In genomic region chr2:79174282-79174681, GRCm38 (mm10) we compare ENCODE assay signal across 28 mouse cellular contexts.
DNase-seq lines count a peak whose midpoint lies in the region; ATAC-seq and TF ChIP-seq lines count a peak whose summit lies in the region.
"Had no signal": no experiment of that assay in that cellular context is flagged by ENCODE, and none has a peak within 500 bp of the region (broad histone marks: within the 10 kb centered on the region; RNA-seq: fewer than 3 reads in every experiment).

No protein-coding gene starts in this region.

- H3K4me2 ChIP-seq in hindbrain, embryonic 13.5 days: no peak overlapping the region
- no peak overlapping the region for H3K4me2 ChIP-seq in hindbrain, embryonic 16.5 days (ENCODE audit: low read length)
- no peak overlapping the region for H3K4me2 ChIP-seq in midbrain, embryonic 14.5 days (ENCODE audit: low read length)
- no peak overlapping the region for H3K4me2 ChIP-seq in midbrain, embryonic 16.5 days (ENCODE audit: low read length)
- H3K4me2 ChIP-seq: embryonic facial prominence, embryonic 13.5 days; embryonic facial prominence, embryonic 15.5 days; forebrain, embryonic 12.5 days had no signal

- H3K27me3 ChIP-seq in hindbrain, embryonic 13.5 days: no peaks in the 10 kb centered on the region
- H3K27me3 ChIP-seq in hindbrain, embryonic 16.5 days (replicated peaks; ENCODE audit: control insufficient read depth, insufficient read depth, low read length): no peaks in the 10 kb centered on the region
- H3K27me3 ChIP-seq in midbrain, embryonic 14.5 days (ENCODE audit: control insufficient read depth, insufficient read depth, low read length): no peaks in the 10 kb centered on the region
- H3K27me3 ChIP-seq in midbrain, embryonic 16.5 days (ENCODE audit: control insufficient read depth, insufficient read depth, low read depth, low read length): no peaks in the 10 kb centered on the region
- H3K27me3 ChIP-seq: CH12.LX; embryonic facial prominence, embryonic 13.5 days; embryonic facial prominence, embryonic 15.5 days; forebrain, embryonic 12.5 days; Patski had no signal

- no peak for TF ChIP-seq POLR2A in brain, embryonic 14.5 days (IDR thresholded peaks at IDR 0.05; ENCODE audit: borderline replicate concordance, extremely low read depth, insufficient read depth, insufficient read length, poor library complexity, severe bottlenecking)

- TF ChIP-seq CTCF in brain, embryonic 14.5 days (IDR thresholded peaks at IDR 0.05; ENCODE audit: borderline replicate concordance, extremely low read depth, insufficient read depth, insufficient read length): no peak

- peak; percentile 52; the same call in 1 of the 2 replicates for ATAC-seq in hindbrain, embryonic 13.5 days (ENCODE audit: low FRiP score)
- no peak for ATAC-seq in hindbrain, embryonic 16.5 days
- no peak for ATAC-seq in midbrain, embryonic 14.5 days (ENCODE audit: low FRiP score, low TSS enrichment)
- ATAC-seq in midbrain, embryonic 16.5 days: no peak
- ATAC-seq: activated CD4-positive, CD25-positive, alpha-beta regulatory T cell, adult 4 months; CD4-positive, CD25-positive, alpha-beta regulatory T cell, adult 4 months; forebrain, embryonic 14.5 days; forebrain, embryonic 16.5 days; Patski had no signal

- no peak overlapping the region for H3K9ac ChIP-seq in hindbrain, embryonic 13.5 days
- no peak overlapping the region for H3K9ac ChIP-seq in hindbrain, embryonic 16.5 days (ENCODE audit: low read depth, low read length)
- no peak overlapping the region for H3K9ac ChIP-seq in midbrain, embryonic 14.5 days (replicated peaks; ENCODE audit: low read length)
- no peak overlapping the region for H3K9ac ChIP-seq in midbrain, embryonic 16.5 days (ENCODE audit: low read depth, low read length)
- H3K9ac ChIP-seq: embryonic facial prominence, embryonic 13.5 days; embryonic facial prominence, embryonic 15.5 days; forebrain, embryonic 12.5 days had no signal

- DNase-seq in midbrain, embryonic 14.5 days: peak; percentile 35
- DNase-seq in brain, embryonic 14.5 days (ENCODE audit: low read depth): peak; percentile 43
- DNase-seq: adrenal gland, adult 8-10 months; adrenal gland, postnatal 14 days; adrenal gland, postnatal 36 days; B cell, adult 2 months; cerebellum, adult 11 months; cerebellum, adult 18-20 months; cerebellum, adult 8-10 months; cerebellum, adult 9-11 months; cerebellum, postnatal 14 days; cerebellum, postnatal 36 days; embryo, embryonic 11 days had no signal

- H3K4me1 ChIP-seq in hindbrain, embryonic 13.5 days (replicated peaks): peaks cover 4% of the 10 kb centered on the region
- no peaks in the 10 kb centered on the region for H3K4me1 ChIP-seq in hindbrain, embryonic 16.5 days (ENCODE audit: control insufficient read depth, insufficient read depth, low read depth, low read length)
- 0 out of 2 replicates have a peak, but pooled peaks cover 3% of the 10 kb centered on the region for H3K4me1 ChIP-seq in midbrain, embryonic 14.5 days (ENCODE audit: control insufficient read depth, insufficient read depth, low read length)
- H3K4me1 ChIP-seq in midbrain, embryonic 16.5 days (ENCODE audit: control insufficient read depth, insufficient read depth, low read length): no peaks in the 10 kb centered on the region
- H3K4me1 ChIP-seq: embryonic facial prominence, embryonic 13.5 days; embryonic facial prominence, embryonic 15.5 days had no signal

- H3K4me3 ChIP-seq in hindbrain, embryonic 13.5 days: no peak overlapping the region
- H3K4me3 ChIP-seq in hindbrain, embryonic 16.5 days (ENCODE audit: low read length): no peak overlapping the region
- no peak overlapping the region for H3K4me3 ChIP-seq in midbrain, embryonic 14.5 days (replicated peaks; ENCODE audit: low read depth, low read length)
- H3K4me3 ChIP-seq in midbrain, embryonic 16.5 days (ENCODE audit: low read depth, low read length): no peak overlapping the region
- H3K4me3 ChIP-seq: embryonic facial prominence, embryonic 13.5 days; embryonic facial prominence, embryonic 15.5 days; erythroblast, embryonic 14.5 days; forebrain, embryonic 10.5 days; forebrain, embryonic 12.5 days had no signal

- H3K9me3 ChIP-seq in hindbrain, embryonic 13.5 days: no peaks in the 10 kb centered on the region
- H3K9me3 ChIP-seq in hindbrain, embryonic 16.5 days (ENCODE audit: control insufficient read depth, low read length): no peaks in the 10 kb centered on the region
- no peaks in the 10 kb centered on the region for H3K9me3 ChIP-seq in midbrain, embryonic 14.5 days (ENCODE audit: control insufficient read depth, low read length)
- H3K9me3 ChIP-seq in midbrain, embryonic 16.5 days (replicated peaks; ENCODE audit: control insufficient read depth, low read length, poor library complexity, severe bottlenecking): no peaks in the 10 kb centered on the region
- H3K9me3 ChIP-seq: embryonic facial prominence, embryonic 13.5 days; embryonic facial prominence, embryonic 15.5 days; forebrain, embryonic 10.5 days; forebrain, embryonic 12.5 days; G1E had no signal

- no peaks in the 10 kb centered on the region for H3K36me3 ChIP-seq in hindbrain, embryonic 13.5 days
- no peaks in the 10 kb centered on the region for H3K36me3 ChIP-seq in hindbrain, embryonic 16.5 days (ENCODE audit: control insufficient read depth, insufficient read depth, low read length)
- H3K36me3 ChIP-seq in midbrain, embryonic 14.5 days (ENCODE audit: control insufficient read depth, insufficient read depth, low read length): no peaks in the 10 kb centered on the region
- no peaks in the 10 kb centered on the region for H3K36me3 ChIP-seq in midbrain, embryonic 16.5 days (ENCODE audit: control insufficient read depth, insufficient read depth, low read length)
- H3K36me3 ChIP-seq: embryonic facial prominence, embryonic 13.5 days; embryonic facial prominence, embryonic 15.5 days; forebrain, embryonic 10.5 days; forebrain, embryonic 12.5 days; G1E had no signal

- 65% methylated on average over 4 of the region's 4 CpGs for WGBS in hindbrain, embryonic 13.5 days
- 46% methylated on average over 4 of the region's 4 CpGs for WGBS in hindbrain, embryonic 16.5 days
- 75% methylated on average over 4 of the region's 4 CpGs for WGBS in midbrain, embryonic 14.5 days
- 71% methylated on average over 4 of the region's 4 CpGs for WGBS in midbrain, embryonic 16.5 days

- no peak overlapping the region for H3K27ac ChIP-seq in hindbrain, embryonic 13.5 days
- no peak overlapping the region for H3K27ac ChIP-seq in hindbrain, embryonic 16.5 days (ENCODE audit: low read depth, low read length)
- no peak overlapping the region for H3K27ac ChIP-seq in midbrain, embryonic 14.5 days (replicated peaks; ENCODE audit: low read depth, low read length)
- no peak overlapping the region for H3K27ac ChIP-seq in midbrain, embryonic 16.5 days (ENCODE audit: low read length)
- H3K27ac ChIP-seq: embryonic facial prominence, embryonic 13.5 days; embryonic facial prominence, embryonic 15.5 days; forebrain, embryonic 10.5 days; forebrain, embryonic 12.5 days had no signal
